Mouse (Mus musculus): ENCODE data around the gene Zfp1.

GRCm38 (mm10) chr8:111715514-111715913 is 72.3 kb downstream of the Zfp1 start:
- TF ChIP-seq EP300 (optimal IDR thresholded peaks at IDR 0.05) (no peak), CTCF (IDR thresholded peaks at IDR 0.05; ENCODE audit: low read depth) (peak; percentile 37)

All from stomach, postnatal 0 days (tissue).